Mouse (Mus musculus) embryonic fibroblast, embryonic 13.5 days (primary cell): ENCODE measurements at regions not wholly inside any gene's neighbourhood (a gene's known extent, or its start where the extent isn't known, plus 50 kb on each side); places are given as distances from the start of the nearest gene placed in this dataset.

Source experiments
- H3K27ac ChIP-seq: 2 replicates; pipeline ENCODE4 v1.5.1; 2012; ENCODE audit warnings: low read length, control low read depth, inconsistent platforms; ENCODE audit not compliant: insufficient read depth
- H3K4me1 ChIP-seq: 2 replicates; pipeline ENCODE4 v1.6.1; 2011; ENCODE audit warnings: low read length; ENCODE audit not compliant: control insufficient read depth, insufficient read depth
- H3K4me3 ChIP-seq: 2 replicates; pipeline ENCODE4 v1.5.1; 2011; ENCODE audit warnings: mild to moderate bottlenecking, control low read depth, low read length; ENCODE audit not compliant: insufficient read depth
- CTCF ChIP-seq: IDR thresholded peaks from 2 replicates; pipeline ENCODE4 v1.5.1; 2011; ENCODE audit warnings: mild to moderate bottlenecking, control low read depth, low read length, moderate library complexity, borderline replicate concordance; ENCODE audit not compliant: insufficient read depth
- POLR2A ChIP-seq: IDR thresholded peaks from 2 replicates; pipeline ENCODE4 v1.6.1; 2011; ENCODE audit warnings: low read depth, mild to moderate bottlenecking, control low read depth, low read length, moderate library complexity

DNA sequence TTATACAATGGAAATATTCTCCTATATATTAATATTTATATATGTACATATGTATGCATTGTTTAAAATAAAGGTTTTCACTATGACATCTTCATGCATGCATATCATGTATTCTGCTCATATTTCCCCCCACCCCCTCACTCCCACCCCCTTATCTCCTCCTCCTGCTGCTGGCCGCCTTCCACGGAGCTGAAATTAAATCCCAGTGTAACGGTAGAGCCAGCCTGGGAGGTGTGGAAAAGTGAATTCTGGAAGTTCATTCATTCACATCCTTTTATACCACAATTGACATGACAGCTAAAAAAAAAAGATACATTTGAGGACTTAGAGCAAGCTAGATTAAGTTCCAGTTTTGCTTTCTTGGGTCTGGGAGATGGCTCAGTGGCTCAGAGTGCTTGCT lies 85.7 kb upstream of the Rbpj start:
- Histone ChIP-seq H3K4me3 (no peak overlapping the region), H3K27ac (peak overlapping the region; percentile 60; the same call in 1 of the 2 replicates), H3K4me1 (peaks cover 17% of the 10 kb centered on the region)
- TF ChIP-seq POLR2A (no peak), CTCF (no peak)

GRCm38 (mm10) chr5:53381492-53382199 lies 84.3 kb upstream of the Rbpj start:
- peaks cover 18% of the 10 kb centered on the region for H3K4me1 ChIP-seq
- TF ChIP-seq CTCF (no peak), POLR2A (no peak)
- H3K4me3 ChIP-seq: no peak overlapping the region

GRCm38 (mm10) chr5:53384026-53384425 lies 81.9 kb upstream of the Rbpj start:
- H3K27ac ChIP-seq: no peak overlapping the region
- no peak for TF ChIP-seq CTCF
- no peak for TF ChIP-seq POLR2A

More at GRCm38 (mm10) chr5:53381492-53382199, 84.3 kb upstream of the Rbpj start:
- peak overlapping the region; percentile 60 for H3K27ac ChIP-seq

DNA sequence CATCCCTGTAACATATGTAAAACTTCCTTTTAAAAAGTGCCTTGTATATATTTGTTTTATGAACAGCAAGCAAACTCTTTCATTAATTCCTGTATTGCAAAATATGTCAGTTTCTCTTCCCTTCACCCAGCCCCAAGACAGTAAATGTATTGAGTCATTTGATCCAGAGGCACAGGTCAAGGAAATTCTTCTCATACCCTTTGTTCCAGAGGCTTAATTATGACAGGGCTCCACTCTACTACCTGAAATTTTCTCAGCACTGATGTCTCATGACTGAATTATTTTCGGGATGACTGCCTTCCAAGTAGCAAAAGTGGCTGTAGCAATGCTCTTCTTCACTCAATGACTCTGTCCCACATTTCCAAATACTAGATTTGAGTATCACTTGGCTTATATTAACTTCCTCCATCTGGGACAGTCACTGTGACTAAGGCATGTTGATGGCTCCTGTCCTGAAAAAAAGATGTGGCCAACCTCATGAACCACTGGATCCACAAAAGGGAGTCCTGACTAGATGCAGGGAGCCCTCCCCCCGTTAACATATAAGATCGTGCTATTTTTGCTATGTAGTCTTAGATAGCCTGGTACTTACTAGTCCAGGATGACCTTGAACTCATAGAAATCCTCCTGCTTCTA lies 80.3 kb upstream of the Rbpj start:
- Histone ChIP-seq H3K27ac (no peak overlapping the region), H3K4me1 (peaks cover 11% of the 10 kb centered on the region), H3K4me3 (no peak overlapping the region)
- no peak for TF ChIP-seq CTCF
- no peak for TF ChIP-seq POLR2A

More at GRCm38 (mm10) chr5:53384026-53384425, 81.9 kb upstream of the Rbpj start:
- H3K4me3 ChIP-seq: no peak overlapping the region
- peaks cover 12% of the 10 kb centered on the region for H3K4me1 ChIP-seq

- Histone ChIP-seq H3K27ac (no peak overlapping the region), H3K4me3 (no peak overlapping the region), H3K4me1 (no peaks in the 10 kb centered on the region)
- no peak for TF ChIP-seq CTCF
- no peak for TF ChIP-seq POLR2A
Measured at GRCm38 (mm10) chr5:53393571-53393970, 72.4 kb upstream of the Rbpj start.

DNA sequence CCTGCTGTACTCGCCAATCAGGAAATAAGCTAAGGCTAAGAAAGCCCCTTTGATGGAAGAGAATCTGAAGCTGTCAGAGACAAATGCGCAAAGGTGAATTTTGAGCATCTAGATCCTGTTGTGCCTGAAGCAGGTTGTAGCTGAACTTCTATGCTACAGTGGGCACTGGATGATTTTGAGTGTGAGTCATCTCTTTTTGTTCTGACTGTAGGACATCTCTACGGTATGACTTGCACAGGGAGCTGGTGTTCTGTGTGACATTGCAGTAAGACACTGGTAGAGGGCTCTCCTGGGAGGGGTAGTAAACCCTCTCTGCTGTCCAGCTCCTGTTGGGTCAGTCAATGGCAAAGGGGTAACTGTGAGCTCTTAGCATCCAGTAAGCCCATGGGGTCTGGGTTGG lies 71.4 kb upstream of the Rbpj start:
- H3K4me1 ChIP-seq: no peaks in the 10 kb centered on the region
- no peak overlapping the region for H3K4me3 ChIP-seq
- TF ChIP-seq POLR2A (no peak), CTCF (no peak)
- H3K27ac ChIP-seq: no peak overlapping the region

DNA sequence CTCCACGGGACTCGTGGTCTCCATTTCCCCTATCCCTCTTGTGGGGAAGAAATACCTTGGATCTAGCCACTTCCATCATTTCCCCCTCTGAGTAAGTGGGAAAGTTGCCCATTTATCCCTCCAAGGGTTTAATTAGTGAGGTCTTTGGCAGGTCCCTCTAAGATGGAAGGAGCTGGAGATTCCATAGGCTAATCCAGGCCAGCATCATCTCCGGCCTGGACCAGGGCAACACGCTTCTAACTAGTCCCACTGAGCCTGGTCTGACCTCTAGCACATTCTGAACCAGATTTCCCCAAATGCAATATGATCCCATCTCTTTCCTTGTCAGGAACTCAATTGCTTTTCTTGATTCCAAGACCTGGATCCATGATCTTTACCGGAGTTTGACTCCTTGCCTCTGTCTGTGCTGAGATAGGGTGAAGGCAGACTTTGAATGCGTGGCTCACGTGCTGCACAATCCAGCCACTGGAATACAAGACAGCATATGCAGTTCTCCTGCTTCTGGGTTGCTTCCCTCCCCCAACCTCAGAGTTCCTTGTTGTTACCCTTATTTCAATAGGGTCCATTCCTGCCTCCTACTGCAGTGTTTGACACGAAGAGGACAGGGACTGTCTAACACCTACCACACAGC lies 67.4 kb upstream of the Rbpj start:
- no peak overlapping the region for H3K27ac ChIP-seq
- H3K4me1 ChIP-seq: no peaks in the 10 kb centered on the region
- TF ChIP-seq CTCF (no peak), POLR2A (no peak)
- no peak overlapping the region for H3K4me3 ChIP-seq

GRCm38 (mm10) chr5:53401093-53401492 lies 64.9 kb upstream of the Rbpj start:
- H3K27ac ChIP-seq: no peak overlapping the region
- H3K4me3 ChIP-seq: no peak overlapping the region
- TF ChIP-seq CTCF (no peak), POLR2A (no peak)
- H3K4me1 ChIP-seq: no peaks in the 10 kb centered on the region

- TF ChIP-seq CTCF (no peak), POLR2A (no peak)
- H3K27ac ChIP-seq: peak overlapping the region; percentile 48; the same call in 1 of the 2 replicates
- no peak overlapping the region for H3K4me3 ChIP-seq
- no peaks in the 10 kb centered on the region for H3K4me1 ChIP-seq
Measured at GRCm38 (mm10) chr5:53402022-53402421, 63.9 kb upstream of the Rbpj start.

- Histone ChIP-seq H3K4me1 (no peaks in the 10 kb centered on the region), H3K27ac (peak overlapping the region; percentile 48; the same call in 1 of the 2 replicates), H3K4me3 (no peak overlapping the region)
- TF ChIP-seq POLR2A (no peak), CTCF (no peak)
Measured at GRCm38 (mm10) chr5:53402619-53403151, 63.3 kb upstream of the Rbpj start.
